In the genomic region with DNA sequence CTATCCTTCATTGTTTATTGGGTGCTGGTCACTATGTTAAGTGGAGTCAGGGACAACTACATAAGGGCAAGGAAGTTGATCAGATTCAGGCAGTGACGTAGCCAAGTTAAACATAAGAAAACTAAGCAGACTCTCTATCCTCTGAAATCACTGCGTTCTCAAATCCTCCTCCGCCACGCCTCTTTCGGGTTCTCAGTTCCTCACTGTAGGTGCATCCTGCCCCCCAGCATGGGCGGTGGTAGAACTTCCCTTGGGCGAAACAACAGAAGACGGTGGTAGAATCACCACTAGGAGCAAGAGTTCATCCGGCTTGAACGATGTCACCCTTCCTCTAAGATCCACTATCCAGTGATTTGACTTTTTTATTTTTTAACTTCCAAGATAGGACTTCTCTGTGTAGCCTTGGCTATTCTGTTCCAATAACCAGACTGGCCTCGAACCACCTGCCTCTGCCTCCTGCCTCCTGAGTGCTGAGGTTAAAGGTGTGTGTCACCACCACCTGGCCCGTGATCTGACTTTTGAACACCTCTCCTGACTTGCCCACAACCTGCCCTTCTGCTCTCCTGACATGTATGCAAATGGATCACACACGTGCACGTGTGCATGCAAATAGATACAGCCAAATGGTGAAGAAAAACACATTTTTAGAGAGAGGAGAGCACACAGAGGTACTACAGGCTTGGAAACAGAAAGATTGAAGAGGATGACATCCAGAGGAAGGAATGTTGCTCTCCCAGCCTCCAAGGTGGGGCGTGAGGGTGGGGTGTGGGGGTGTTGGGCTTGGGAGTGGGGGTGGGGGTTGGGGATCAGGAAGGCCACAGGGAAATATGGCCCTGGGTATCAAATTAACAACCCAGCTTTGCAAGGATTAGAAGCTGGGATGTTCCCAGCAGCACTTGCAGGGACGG, we compare ENCODE assay signal across 18 mouse cellular contexts.
"Had no signal": no experiment of that assay in that cellular context is flagged by ENCODE, and none has a peak within 500 bp of the region (broad histone marks: within the 10 kb centered on the region; RNA-seq: fewer than 3 reads in every experiment).

No protein-coding gene starts in this region.

- H3K9me3 ChIP-seq: kidney, embryonic 15.5 days; limb, embryonic 10.5 days; limb, embryonic 13.5 days; liver, embryonic 12.5 days; liver, embryonic 15.5 days; midbrain, embryonic 12.5 days; midbrain, embryonic 15.5 days; neural tube, embryonic 13.5 days had no signal

- H3K4me3 ChIP-seq: kidney, embryonic 15.5 days; limb, embryonic 10.5 days; limb, embryonic 13.5 days; liver, embryonic 12.5 days; liver, embryonic 15.5 days; midbrain, embryonic 12.5 days; midbrain, embryonic 15.5 days; myocyte; neural tube, embryonic 13.5 days had no signal

- H3K4me1 ChIP-seq: liver, embryonic 12.5 days; midbrain, embryonic 12.5 days; midbrain, embryonic 15.5 days; neural tube, embryonic 13.5 days had no signal

- ATAC-seq: intestine, postnatal 0 days; liver, embryonic 12.5 days; midbrain, embryonic 15.5 days had no signal

- H3K27ac ChIP-seq: kidney, embryonic 15.5 days; limb, embryonic 10.5 days; limb, embryonic 13.5 days; liver, embryonic 12.5 days; liver, embryonic 15.5 days; midbrain, embryonic 12.5 days; midbrain, embryonic 15.5 days; neural tube, embryonic 13.5 days had no signal

- H3K9ac ChIP-seq: kidney, embryonic 15.5 days; limb, embryonic 13.5 days; liver, embryonic 12.5 days; liver, embryonic 15.5 days; midbrain, embryonic 12.5 days; midbrain, embryonic 15.5 days; neural tube, embryonic 13.5 days had no signal

- H3K36me3 ChIP-seq: kidney, embryonic 15.5 days; limb, embryonic 10.5 days; limb, embryonic 13.5 days; liver, embryonic 12.5 days; liver, embryonic 15.5 days; midbrain, embryonic 12.5 days; midbrain, embryonic 15.5 days; neural tube, embryonic 13.5 days had no signal

- H3K27me3 ChIP-seq: kidney, embryonic 15.5 days; limb, embryonic 13.5 days; liver, embryonic 12.5 days; liver, embryonic 15.5 days; midbrain, embryonic 12.5 days; midbrain, embryonic 15.5 days; neural tube, embryonic 13.5 days had no signal

- DNase-seq: kidney, adult 2 months; kidney, postnatal 10 days; kidney, postnatal 36 days; liver; retina, postnatal 1 day; right cerebral cortex, postnatal 25 days; spleen, adult 18-20 months; thymus, postnatal 36 days had no signal

- H3K4me2 ChIP-seq: kidney, embryonic 15.5 days; limb, embryonic 13.5 days; liver, embryonic 12.5 days; liver, embryonic 15.5 days; midbrain, embryonic 12.5 days; midbrain, embryonic 15.5 days; neural tube, embryonic 13.5 days had no signal
